Mouse (Mus musculus) midbrain, embryonic 15.5 days (tissue): ENCODE data around the gene B9d1. TPM values are rescaled to one million over a fixed set of nuclear protein-coding genes. Genes with fewer than 3 reads are reported as not detected.

Source experiments
- ATAC-seq: fragments of 200-750 bp; cut with Nextera tagmentation; replicated peaks from 2 replicates; pipeline ENCODE4 v1.8.0; 2017; ENCODE audit warnings: moderate TSS enrichment
- H3K27ac ChIP-seq: fragments of 300-500 bp; sonication (generic); 2 replicates; pipeline ENCODE4 v1.5.1; 2015; ENCODE audit warnings: mild to moderate bottlenecking, inconsistent platforms
- H3K27me3 ChIP-seq: fragments of 300-500 bp; sonication (generic); replicated peaks from 2 replicates; pipeline ENCODE4 v1.6.1; 2015; ENCODE audit warnings: inconsistent platforms
- H3K36me3 ChIP-seq: fragments of 300-500 bp; sonication (generic); replicated peaks from 2 replicates; pipeline ENCODE4 v1.6.1; 2015; ENCODE audit warnings: inconsistent platforms
- H3K4me1 ChIP-seq: fragments of 300-500 bp; sonication (generic); 2 replicates; pipeline ENCODE4 v1.6.1; 2015; ENCODE audit warnings: inconsistent platforms
- H3K4me2 ChIP-seq: fragments of 300-500 bp; sonication (generic); 2 replicates; pipeline ENCODE4 v1.6.1; 2015; ENCODE audit warnings: inconsistent platforms, mild to moderate bottlenecking, moderate library complexity
- H3K4me3 ChIP-seq: fragments of 300-500 bp; sonication (generic); 2 replicates; pipeline ENCODE4 v1.5.1; 2015; ENCODE audit warnings: mild to moderate bottlenecking, inconsistent platforms
- H3K9ac ChIP-seq: fragments of 300-500 bp; sonication (generic); 2 replicates; pipeline ENCODE4 v1.6.1; 2015; ENCODE audit warnings: mild to moderate bottlenecking, inconsistent platforms
- H3K9me3 ChIP-seq: fragments of 300-500 bp; sonication (generic); 2 replicates; pipeline ENCODE4 v1.6.1; 2016; ENCODE audit warnings: inconsistent platforms
- WGBS: fragments of 180-500 bp; shearing (Covaris S2); methylation state at CpG from one replicate; pipeline ENCODE4 v1.1.7; 2015; ENCODE audit warnings: mixed read lengths; 5-methylcytosine and 5-hydroxymethylcytosine counted together
- polyA plus RNA-seq: library from polyadenylated mRNA; unstranded; fragments of >200 nt; fragmentation: Nextera tagmentation; extraction: Ambion mirVana; gene quantifications from 2 replicates; pipeline ENCODE4 v1.2.1, GENCODE M21; 2015

B9d1 gene
- polyA plus RNA-seq, 1 experiment from 2014 or later, result 34.9 TPM

- H3K4me3 ChIP-seq, result no peak overlapping the region
- 75% methylated on average over 1 of the region's 1 CpGs for WGBS
- H3K27ac ChIP-seq, result no peak overlapping the region
- H3K9ac ChIP-seq, result no peak overlapping the region
- peaks cover 3% of the 10 kb centered on the region; the same call in 1 of the 2 replicates for H3K36me3 ChIP-seq
- no peaks in the 10 kb centered on the region for H3K27me3 ChIP-seq
- no peak for ATAC-seq
- H3K4me2 ChIP-seq, result no peak overlapping the region
- no peaks in the 10 kb centered on the region for H3K9me3 ChIP-seq
- peaks cover 9% of the 10 kb centered on the region for H3K4me1 ChIP-seq
Observed at GRCm38 (mm10) chr11:61526872-61527271, 21.9 kb downstream of the B9d1 start.

- 29% methylated on average over 4 of the region's 4 CpGs for WGBS
- no peak for ATAC-seq
Observed at GRCm38 (mm10) chr11:61529268-61529713, 24.3 kb downstream of the B9d1 start.

GRCm38 (mm10) chr11:61532820-61533219 is 27.9 kb downstream of the B9d1 start:
- no peak for ATAC-seq
- no peaks in the 10 kb centered on the region for H3K27me3 ChIP-seq
- 95% methylated on average over 2 of the region's 2 CpGs for WGBS
- no peak overlapping the region for H3K9ac ChIP-seq
- H3K4me2 ChIP-seq, result no peak overlapping the region
- H3K4me1 ChIP-seq, result peaks cover 9% of the 10 kb centered on the region
- no peaks in the 10 kb centered on the region for H3K9me3 ChIP-seq
- no peaks in the 10 kb centered on the region for H3K36me3 ChIP-seq
- no peak overlapping the region for H3K4me3 ChIP-seq
- no peak overlapping the region for H3K27ac ChIP-seq

More at GRCm38 (mm10) chr11:61529268-61529713, 24.3 kb downstream of the B9d1 start:
- Histone ChIP-seq H3K4me3 (no peak overlapping the region), H3K27me3 (no peaks in the 10 kb centered on the region), H3K36me3 (0 out of 2 replicates have a peak, but pooled peaks cover 2% of the 10 kb centered on the region), H3K4me2 (no peak overlapping the region), H3K9ac (no peak overlapping the region), H3K4me1 (peaks cover 9% of the 10 kb centered on the region), H3K27ac (no peak overlapping the region), H3K9me3 (no peaks in the 10 kb centered on the region)

GRCm38 (mm10) chr11:61533571-61533970 is 28.6 kb downstream of the B9d1 start:
- Histone ChIP-seq H3K4me2 (no peak overlapping the region), H3K27me3 (no peaks in the 10 kb centered on the region), H3K4me1 (peaks cover 9% of the 10 kb centered on the region), H3K9me3 (no peaks in the 10 kb centered on the region), H3K4me3 (no peak overlapping the region), H3K27ac (no peak overlapping the region), H3K9ac (no peak overlapping the region), H3K36me3 (no peaks in the 10 kb centered on the region)
- WGBS, result 73% methylated on average over 5 of the region's 5 CpGs
- ATAC-seq, result no peak

GRCm38 (mm10) chr11:61535530-61535929 is 30.6 kb downstream of the B9d1 start:
- Histone ChIP-seq H3K4me3 (no peak overlapping the region), H3K4me1 (no peaks in the 10 kb centered on the region), H3K4me2 (no peak overlapping the region), H3K27me3 (no peaks in the 10 kb centered on the region), H3K9me3 (no peaks in the 10 kb centered on the region), H3K36me3 (no peaks in the 10 kb centered on the region), H3K27ac (no peak overlapping the region), H3K9ac (no peak overlapping the region)
- ATAC-seq, result no peak
- 68% methylated on average over 1 of the region's 1 CpGs for WGBS

GRCm38 (mm10) chr11:61536952-61537351 is 32.0 kb downstream of the B9d1 start:
- no peak overlapping the region for H3K4me2 ChIP-seq
- WGBS, result 69% methylated on average over 3 of the region's 3 CpGs
- no peaks in the 10 kb centered on the region for H3K9me3 ChIP-seq
- ATAC-seq, result no peak
- no peaks in the 10 kb centered on the region for H3K27me3 ChIP-seq
- H3K4me1 ChIP-seq, result no peaks in the 10 kb centered on the region
- H3K36me3 ChIP-seq, result no peaks in the 10 kb centered on the region
- no peak overlapping the region for H3K27ac ChIP-seq
- H3K9ac ChIP-seq, result no peak overlapping the region
- H3K4me3 ChIP-seq, result no peak overlapping the region

- Histone ChIP-seq H3K4me1 (no peaks in the 10 kb centered on the region), H3K36me3 (no peaks in the 10 kb centered on the region), H3K4me2 (no peak overlapping the region), H3K27me3 (no peaks in the 10 kb centered on the region), H3K9me3 (no peaks in the 10 kb centered on the region), H3K27ac (no peak overlapping the region), H3K4me3 (no peak overlapping the region), H3K9ac (no peak overlapping the region)
- ATAC-seq, result no peak
- WGBS, result 92% methylated on average over 3 of the region's 3 CpGs
Observed at GRCm38 (mm10) chr11:61537362-61537761, 32.4 kb downstream of the B9d1 start.

GRCm38 (mm10) chr11:61540642-61541041 is 35.7 kb downstream of the B9d1 start:
- Histone ChIP-seq H3K9me3 (no peaks in the 10 kb centered on the region), H3K4me1 (0 out of 2 replicates have a peak, but pooled peaks cover 4% of the 10 kb centered on the region), H3K36me3 (peaks cover 4% of the 10 kb centered on the region; the same call in 1 of the 2 replicates), H3K27me3 (no peaks in the 10 kb centered on the region), H3K4me3 (no peak overlapping the region), H3K4me2 (no peak overlapping the region), H3K9ac (no peak overlapping the region), H3K27ac (no peak overlapping the region)
- WGBS, result 88% methylated on average over 7 of the region's 7 CpGs
- ATAC-seq, result no peak

- H3K36me3 ChIP-seq, result peaks cover 9% of the 10 kb centered on the region; the same call in 1 of the 2 replicates
- no peak overlapping the region for H3K9ac ChIP-seq
- H3K27ac ChIP-seq, result no peak overlapping the region
- H3K9me3 ChIP-seq, result no peaks in the 10 kb centered on the region
- no peak for ATAC-seq
- 91% methylated on average over 2 of the region's 2 CpGs for WGBS
- no peaks in the 10 kb centered on the region for H3K27me3 ChIP-seq
- 0 out of 2 replicates have a peak, but pooled peaks cover 4% of the 10 kb centered on the region for H3K4me1 ChIP-seq
- H3K4me3 ChIP-seq, result no peak overlapping the region
- H3K4me2 ChIP-seq, result no peak overlapping the region
Observed at GRCm38 (mm10) chr11:61541106-61541505, 36.2 kb downstream of the B9d1 start.

GRCm38 (mm10) chr11:61545586-61545985 is 40.6 kb downstream of the B9d1 start:
- H3K9me3 ChIP-seq, result no peaks in the 10 kb centered on the region
- peaks cover 11% of the 10 kb centered on the region; the same call in 1 of the 2 replicates for H3K36me3 ChIP-seq
- H3K4me2 ChIP-seq, result no peak overlapping the region
- H3K9ac ChIP-seq, result no peak overlapping the region
- H3K4me3 ChIP-seq, result no peak overlapping the region
- H3K4me1 ChIP-seq, result 0 out of 2 replicates have a peak, but pooled peaks cover 4% of the 10 kb centered on the region
- 0 out of 2 replicates have a peak overlapping the region, but pooled peaks have one; percentile 12 for H3K27ac ChIP-seq
- no peaks in the 10 kb centered on the region for H3K27me3 ChIP-seq
- no peak for ATAC-seq
- WGBS, result 82% methylated on average over 2 of the region's 2 CpGs

GRCm38 (mm10) chr11:61546452-61546851 is 41.5 kb downstream of the B9d1 start:
- WGBS, result 93% methylated on average over 10 of the region's 10 CpGs
- ATAC-seq, result no peak
- peaks cover 11% of the 10 kb centered on the region; the same call in 1 of the 2 replicates for H3K36me3 ChIP-seq

GRCm38 (mm10) chr11:61547710-61548109 is 42.8 kb downstream of the B9d1 start:
- Histone ChIP-seq H3K27ac (no peak overlapping the region), H3K27me3 (no peaks in the 10 kb centered on the region), H3K36me3 (peaks cover 11% of the 10 kb centered on the region; the same call in 1 of the 2 replicates), H3K9me3 (no peaks in the 10 kb centered on the region), H3K4me1 (0 out of 2 replicates have a peak, but pooled peaks cover 4% of the 10 kb centered on the region), H3K4me2 (no peak overlapping the region), H3K4me3 (no peak overlapping the region), H3K9ac (no peak overlapping the region)
- 95% methylated on average over 4 of the region's 4 CpGs for WGBS
- no peak for ATAC-seq

More at GRCm38 (mm10) chr11:61546452-61546851, 41.5 kb downstream of the B9d1 start:
- Histone ChIP-seq H3K4me1 (0 out of 2 replicates have a peak, but pooled peaks cover 4% of the 10 kb centered on the region), H3K9me3 (no peaks in the 10 kb centered on the region), H3K27ac (no peak overlapping the region), H3K9ac (no peak overlapping the region), H3K27me3 (no peaks in the 10 kb centered on the region), H3K4me3 (no peak overlapping the region), H3K4me2 (no peak overlapping the region)

GRCm38 (mm10) chr11:61550631-61551030 is 45.7 kb downstream of the B9d1 start:
- H3K4me3 ChIP-seq, result no peak overlapping the region
- H3K36me3 ChIP-seq, result 0 out of 2 replicates have a peak, but pooled peaks cover 7% of the 10 kb centered on the region
- no peak overlapping the region for H3K9ac ChIP-seq
- H3K27me3 ChIP-seq, result no peaks in the 10 kb centered on the region
- no peaks in the 10 kb centered on the region for H3K9me3 ChIP-seq
- no peak for ATAC-seq
- H3K4me2 ChIP-seq, result no peak overlapping the region
- no peaks in the 10 kb centered on the region for H3K4me1 ChIP-seq
- no peak overlapping the region for H3K27ac ChIP-seq
